Mouse (Mus musculus): ENCODE results near the gene Prtn3. TPM values are rescaled to one million over a fixed set of nuclear protein-coding genes. Genes with fewer than 3 reads are reported as not detected.

Gene Prtn3
- polyA plus RNA-seq, 1 experiment from 2014 or later: 15.3 TPM

- 77% methylated on average over 2 of the region's 2 CpGs for WGBS
- H3K4me3 ChIP-seq: peak overlapping the region; percentile 99
- no peaks in the 10 kb centered on the region for H3K27me3 ChIP-seq (ENCODE audit: low read depth, poor library complexity, severe bottlenecking)
- H3K4me1 ChIP-seq: peaks cover 53% of the 10 kb centered on the region
- H3K27ac ChIP-seq: no peak overlapping the region
- peaks cover 72% of the 10 kb centered on the region for H3K36me3 ChIP-seq
- no peaks in the 10 kb centered on the region for H3K9me3 ChIP-seq (replicated peaks)
- DNase-seq (ENCODE audit: low spot score): no peak
These were observed 16.4 kb upstream of the Prtn3 start for GRCm38 (mm10) chr10:79857894-79858293.

GRCm38 (mm10) chr10:79858416-79859074, 15.7 kb upstream of the Prtn3 start:
- DNase-seq (ENCODE audit: low spot score): no peak
- Histone ChIP-seq H3K36me3 (peaks cover 78% of the 10 kb centered on the region), H3K9me3 (replicated peaks) (no peaks in the 10 kb centered on the region), H3K4me3 (peak overlapping the region; percentile 99; the same call in 1 of the 2 replicates), H3K27me3 (ENCODE audit: low read depth, poor library complexity, severe bottlenecking) (no peaks in the 10 kb centered on the region), H3K4me1 (peaks cover 47% of the 10 kb centered on the region), H3K27ac (no peak overlapping the region)
- 83% methylated on average over 17 of the region's 17 CpGs for WGBS

- H3K4me3 ChIP-seq: peak overlapping the region; percentile 10; the same call in 1 of the 2 replicates
- H3K27ac ChIP-seq: no peak overlapping the region
- peaks cover 47% of the 10 kb centered on the region for H3K4me1 ChIP-seq
- H3K36me3 ChIP-seq: peaks cover 84% of the 10 kb centered on the region
- WGBS: 91% methylated on average over 11 of the region's 11 CpGs
- H3K9me3 ChIP-seq (replicated peaks): no peaks in the 10 kb centered on the region
- no peak for DNase-seq (ENCODE audit: low spot score)
- no peaks in the 10 kb centered on the region for H3K27me3 ChIP-seq (ENCODE audit: low read depth, poor library complexity, severe bottlenecking)
These were observed 15.2 kb upstream of the Prtn3 start for GRCm38 (mm10) chr10:79859116-79859515.

GRCm38 (mm10) chr10:79860079-79860911, 14.0 kb upstream of the Prtn3 start:
- Histone ChIP-seq H3K9me3 (replicated peaks) (no peaks in the 10 kb centered on the region), H3K36me3 (peaks cover 96% of the 10 kb centered on the region), H3K27ac (no peak overlapping the region), H3K27me3 (ENCODE audit: low read depth, poor library complexity, severe bottlenecking) (no peaks in the 10 kb centered on the region), H3K4me3 (peak overlapping the region; percentile 2; the same call in 1 of the 2 replicates), H3K4me1 (peaks cover 46% of the 10 kb centered on the region)
- WGBS: 91% methylated on average over 26 of the region's 26 CpGs
- DNase-seq (ENCODE audit: low spot score): no peak

- Histone ChIP-seq H3K4me1 (peaks cover 42% of the 10 kb centered on the region), H3K4me3 (no peak overlapping the region), H3K36me3 (peaks cover 100% of the 10 kb centered on the region), H3K9me3 (replicated peaks) (no peaks in the 10 kb centered on the region), H3K27ac (no peak overlapping the region), H3K27me3 (ENCODE audit: low read depth, poor library complexity, severe bottlenecking) (no peaks in the 10 kb centered on the region)
- 86% methylated on average over 25 of the region's 25 CpGs for WGBS
- DNase-seq (ENCODE audit: low spot score): no peak
These were observed 12.8 kb upstream of the Prtn3 start for GRCm38 (mm10) chr10:79861230-79862048.

GRCm38 (mm10) chr10:79862049-79862788, 12.1 kb upstream of the Prtn3 start:
- 92% methylated on average over 23 of the region's 23 CpGs for WGBS
- Histone ChIP-seq H3K4me3 (no peak overlapping the region), H3K27ac (no peak overlapping the region)

GRCm38 (mm10) chr10:79862925-79863324, 11.4 kb upstream of the Prtn3 start:
- Histone ChIP-seq H3K27ac (no peak overlapping the region), H3K4me1 (peaks cover 38% of the 10 kb centered on the region), H3K9me3 (replicated peaks) (no peaks in the 10 kb centered on the region), H3K4me3 (no peak overlapping the region), H3K36me3 (peaks cover 98% of the 10 kb centered on the region), H3K27me3 (ENCODE audit: low read depth, poor library complexity, severe bottlenecking) (no peaks in the 10 kb centered on the region)
- 82% methylated on average over 10 of the region's 10 CpGs for WGBS
- no peak for DNase-seq (ENCODE audit: low spot score)

More at GRCm38 (mm10) chr10:79862049-79862788, 12.1 kb upstream of the Prtn3 start:
- peaks cover 42% of the 10 kb centered on the region for H3K4me1 ChIP-seq
- H3K36me3 ChIP-seq: peaks cover 100% of the 10 kb centered on the region
- no peaks in the 10 kb centered on the region for H3K27me3 ChIP-seq (ENCODE audit: low read depth, poor library complexity, severe bottlenecking)
- H3K9me3 ChIP-seq (replicated peaks): no peaks in the 10 kb centered on the region
- DNase-seq (ENCODE audit: low spot score): no peak

- 46% methylated on average over 10 of the region's 10 CpGs for WGBS
These were observed 9.7 kb upstream of the Prtn3 start for GRCm38 (mm10) chr10:79864351-79865188.

GRCm38 (mm10) chr10:79865189-79865601, 9.1 kb upstream of the Prtn3 start:
- Histone ChIP-seq H3K4me3 (peak overlapping the region; percentile 9; the same call in 1 of the 2 replicates), H3K27ac (no peak overlapping the region), H3K36me3 (peaks cover 96% of the 10 kb centered on the region), H3K4me1 (peaks cover 26% of the 10 kb centered on the region), H3K27me3 (ENCODE audit: low read depth, poor library complexity, severe bottlenecking) (no peaks in the 10 kb centered on the region), H3K9me3 (replicated peaks) (no peaks in the 10 kb centered on the region)
- peak; percentile 48 for DNase-seq (ENCODE audit: low spot score)
- 74% methylated on average over 12 of the region's 12 CpGs for WGBS

More at GRCm38 (mm10) chr10:79864351-79865188, 9.7 kb upstream of the Prtn3 start:
- no peak overlapping the region for H3K27ac ChIP-seq
- H3K36me3 ChIP-seq: peaks cover 96% of the 10 kb centered on the region
- peaks cover 31% of the 10 kb centered on the region for H3K4me1 ChIP-seq
- 0 out of 2 replicates have a peak overlapping the region, but pooled peaks have one; percentile 9 for H3K4me3 ChIP-seq
- H3K9me3 ChIP-seq (replicated peaks): no peaks in the 10 kb centered on the region
- H3K27me3 ChIP-seq (ENCODE audit: low read depth, poor library complexity, severe bottlenecking): no peaks in the 10 kb centered on the region
- peak; percentile 53 for DNase-seq (ENCODE audit: low spot score)

- WGBS: 82% methylated on average over 19 of the region's 19 CpGs
- Histone ChIP-seq H3K27ac (no peak overlapping the region), H3K27me3 (ENCODE audit: low read depth, poor library complexity, severe bottlenecking) (no peaks in the 10 kb centered on the region), H3K4me3 (no peak overlapping the region), H3K4me1 (peaks cover 20% of the 10 kb centered on the region), H3K9me3 (replicated peaks) (no peaks in the 10 kb centered on the region), H3K36me3 (peaks cover 95% of the 10 kb centered on the region)
- DNase-seq (ENCODE audit: low spot score): no peak
These were observed 8.4 kb upstream of the Prtn3 start for GRCm38 (mm10) chr10:79865801-79866295.

GRCm38 (mm10) chr10:79866601-79867000, 7.7 kb upstream of the Prtn3 start:
- no peaks in the 10 kb centered on the region for H3K9me3 ChIP-seq (replicated peaks)
- H3K4me1 ChIP-seq: peaks cover 17% of the 10 kb centered on the region
- WGBS: 78% methylated on average over 11 of the region's 11 CpGs
- peaks cover 95% of the 10 kb centered on the region for H3K36me3 ChIP-seq
- no peaks in the 10 kb centered on the region for H3K27me3 ChIP-seq (ENCODE audit: low read depth, poor library complexity, severe bottlenecking)
- no peak overlapping the region; the same call in none of the 2 replicates for H3K27ac ChIP-seq
- DNase-seq (ENCODE audit: low spot score): no peak
- no peak overlapping the region; the same call in 1 of the 2 replicates for H3K4me3 ChIP-seq
